Mouse (Mus musculus) small intestine, adult 2 months (tissue): ENCODE results near the gene Map3k1.

Source experiments
- CTCF ChIP-seq: fragments of 200-500 bp; IDR thresholded peaks from 2 replicates; pipeline ENCODE4 v1.5.1; 2012; ENCODE audit warnings: low read depth, mild to moderate bottlenecking, control low read depth, inconsistent platforms, low read length, moderate library complexity, mixed read lengths; ENCODE audit not compliant: insufficient replicate concordance, insufficient read length; ENCODE audit errors: extremely low read depth
- POLR2A ChIP-seq: fragments of 200-500 bp; IDR thresholded peaks from 2 replicates; pipeline ENCODE4 v1.6.1; 2012; ENCODE audit warnings: low read depth, mild to moderate bottlenecking, control low read depth, inconsistent platforms, low read length, moderate library complexity

- TF ChIP-seq POLR2A (no peak), CTCF (no peak)
Observed at GRCm38 (mm10) chr13:111800866-111801265, 7.9 kb downstream of the Map3k1 start.
